11 mouse cellular contexts compared by ENCODE assay signal in the genomic region with DNA sequence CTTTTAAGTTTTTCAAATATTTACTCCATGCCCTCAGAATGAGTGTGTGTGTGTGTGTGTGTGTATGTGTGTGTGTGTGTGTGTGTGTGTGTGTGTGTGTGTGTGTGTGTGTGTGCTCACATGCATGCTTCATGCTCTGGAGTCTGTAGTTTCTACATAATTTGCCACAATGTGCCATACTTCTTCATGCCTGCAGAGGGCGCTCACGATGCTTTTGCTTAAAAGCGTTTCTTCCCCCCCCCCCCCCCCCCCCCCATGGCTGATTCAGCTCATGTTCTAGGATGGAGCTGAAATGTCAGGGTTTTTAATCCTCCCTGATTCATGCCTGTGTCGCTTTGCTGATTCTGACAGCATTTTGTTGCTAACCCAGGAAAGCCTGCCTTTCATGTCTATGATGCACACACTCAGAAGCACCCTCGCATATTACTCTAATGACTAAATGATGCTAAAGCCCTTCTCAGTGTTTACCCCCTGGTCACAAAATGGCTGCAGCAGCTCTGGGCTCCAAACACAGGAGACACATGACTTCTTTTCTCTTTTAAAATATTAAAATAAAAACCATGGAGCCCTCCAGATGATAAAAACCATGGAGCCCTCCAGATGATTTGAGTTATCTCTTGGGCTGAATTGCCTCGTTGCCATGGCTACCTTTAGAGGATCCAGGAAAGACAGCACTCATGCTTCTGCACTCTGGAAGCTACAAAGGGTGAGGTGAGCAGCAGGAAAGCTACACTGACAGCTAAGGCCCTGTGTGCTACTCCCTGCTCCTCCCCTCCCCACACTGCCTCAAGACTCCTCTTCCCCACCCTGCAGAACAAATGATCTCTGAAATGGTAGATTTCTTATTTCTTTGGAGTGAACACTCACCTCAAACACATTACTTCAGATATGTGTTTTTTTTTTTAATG. TPM values are rescaled to one million over a fixed set of nuclear protein-coding genes. Genes with fewer than 3 reads are reported as not detected.
DNase-seq lines count a peak whose midpoint lies in the region; ATAC-seq lines count a peak whose summit lies in the region.
"Had no signal": no experiment of that assay in that cellular context is flagged by ENCODE, and none has a peak within 500 bp of the region (broad histone marks: within the 10 kb centered on the region; RNA-seq: fewer than 3 reads in every experiment).

No protein-coding gene starts in this region.

- no peaks in the 10 kb centered on the region for H3K9me3 ChIP-seq in hindbrain, embryonic 15.5 days
- H3K9me3 ChIP-seq in hindbrain, embryonic 11.5 days (ENCODE audit: control insufficient read depth, low read length), result no peaks in the 10 kb centered on the region
- H3K9me3 ChIP-seq: liver, embryonic 13.5 days had no signal

- H3K9ac ChIP-seq in hindbrain, embryonic 15.5 days, result no peak overlapping the region
- no peak overlapping the region for H3K9ac ChIP-seq in hindbrain, embryonic 11.5 days (ENCODE audit: low read depth, low read length)
- H3K9ac ChIP-seq: liver, embryonic 13.5 days had no signal

- no peak overlapping the region for H3K27ac ChIP-seq in hindbrain, embryonic 15.5 days (replicated peaks)
- H3K27ac ChIP-seq in hindbrain, embryonic 11.5 days (ENCODE audit: low read depth, low read length), result no peak overlapping the region
- H3K27ac ChIP-seq: liver, embryonic 13.5 days had no signal

- 0 out of 2 replicates have a peak, but pooled peaks cover 3% of the 10 kb centered on the region for H3K4me1 ChIP-seq in hindbrain, embryonic 15.5 days (replicated peaks)
- no peaks in the 10 kb centered on the region for H3K4me1 ChIP-seq in hindbrain, embryonic 11.5 days (replicated peaks; ENCODE audit: control insufficient read depth, insufficient read depth, low read length)

- ATAC-seq in hindbrain, embryonic 15.5 days (ENCODE audit: low FRiP score, low read depth), result peak; percentile 56; the same call in 1 of the 2 replicates
- no peak for ATAC-seq in hindbrain, embryonic 11.5 days (ENCODE audit: low FRiP score)

- no peak overlapping the region for H3K4me2 ChIP-seq in hindbrain, embryonic 15.5 days
- no peak overlapping the region for H3K4me2 ChIP-seq in hindbrain, embryonic 11.5 days (replicated peaks; ENCODE audit: low read depth, low read length)
- H3K4me2 ChIP-seq: liver, embryonic 13.5 days had no signal

- H3K36me3 ChIP-seq in hindbrain, embryonic 15.5 days, result no peaks in the 10 kb centered on the region
- H3K36me3 ChIP-seq in hindbrain, embryonic 11.5 days (ENCODE audit: control insufficient read depth, insufficient read depth, low read length), result no peaks in the 10 kb centered on the region
- H3K36me3 ChIP-seq: liver, embryonic 13.5 days had no signal

- H3K27me3 ChIP-seq in hindbrain, embryonic 15.5 days, result no peaks in the 10 kb centered on the region
- H3K27me3 ChIP-seq in hindbrain, embryonic 11.5 days (ENCODE audit: control insufficient read depth, insufficient read depth, low read length), result no peaks in the 10 kb centered on the region
- H3K27me3 ChIP-seq: liver, embryonic 13.5 days had no signal

- WGBS in hindbrain, embryonic 15.5 days, result 46% methylated on average over 5 of the region's 6 CpGs
- 41% methylated on average over 6 of the region's 6 CpGs for WGBS in hindbrain, embryonic 11.5 days

- no peak for DNase-seq in hindbrain, embryonic 11.5 days (ENCODE audit: low spot score)
- DNase-seq in thymus, postnatal 4 days, result peak; percentile 64
- DNase-seq in thymus, postnatal 25 days, result no peak
- peak; percentile 45 for DNase-seq in brain, adult 2 months (ENCODE audit: low read depth, low spot score)
- no peak for DNase-seq in left cerebral cortex, postnatal 10 days (ENCODE audit: extremely low spot score in 1 of 2, low spot score in 2 of 2)
- DNase-seq in ovary, postnatal 14 days (ENCODE audit: low spot score), result no peak
- no peak for DNase-seq in cerebellum, postnatal 36 days
- DNase-seq: cerebellum, adult 11-12 months; layer of hippocampus, adult 9-11 months; liver, embryonic 13.5 days had no signal

- no peak overlapping the region for H3K4me3 ChIP-seq in hindbrain, embryonic 15.5 days
- H3K4me3 ChIP-seq in hindbrain, embryonic 11.5 days (ENCODE audit: low read depth, low read length), result no peak overlapping the region
- H3K4me3 ChIP-seq: liver, embryonic 13.5 days had no signal

- intact Hi-C loops in left cerebral cortex, postnatal 10 days (cut with DNase I), result no loop called here

RNA-seq across cellular contexts. Expression of gene Perp, which starts 49.7 kb away (rescaled TPM):
- 10.0 and 11.6 TPM in 2 replicates for polyA plus RNA-seq in hindbrain, embryonic 15.5 days (2015; fragmentation: Nextera tagmentation; extraction: Ambion mirVana)
- polyA plus RNA-seq in hindbrain, embryonic 11.5 days (2014; fragmentation: Nextera tagmentation; extraction: Ambion mirVana), result 9.7 and 15.9 TPM in 2 replicates
- total RNA-seq in left cerebral cortex, postnatal 10 days (2021), result 1 to 10 TPM; 4.7 to 5.1 TPM

Comparison
In these comparisons a context has a peak if more than half of its experiments do, and no peak if none do; other contexts are left out.
1. DNase-seq: peak in thymus, postnatal 4 days (single experiment) and brain, adult 2 months (single experiment); none in hindbrain, embryonic 11.5 days (single experiment), thymus, postnatal 25 days (single experiment), left cerebral cortex, postnatal 10 days (0 of 2), ovary, postnatal 14 days (single experiment) and cerebellum, postnatal 36 days (0 of 2).